15 mouse cellular contexts compared by ENCODE assay signal in the genomic region with DNA sequence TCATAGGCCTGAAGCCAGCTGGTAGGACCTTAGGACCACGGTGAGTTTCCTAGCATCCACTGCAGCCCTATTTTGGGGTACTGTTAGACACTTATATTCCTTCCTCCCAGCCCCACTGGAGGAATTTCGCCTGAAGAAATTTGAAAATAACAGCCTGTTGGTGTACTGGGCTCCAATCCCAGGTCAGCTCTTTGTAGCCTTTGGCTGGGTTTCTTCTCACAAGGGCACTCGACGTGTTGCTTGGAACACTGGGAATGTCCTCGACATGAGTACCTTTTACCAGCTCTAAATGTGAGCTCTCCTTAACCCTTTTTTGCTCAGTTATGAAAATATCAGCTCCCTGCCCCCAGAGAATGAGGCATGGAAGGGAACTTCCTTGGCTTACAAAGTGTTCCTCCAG.
"Had no signal": no experiment of that assay in that cellular context is flagged by ENCODE, and none has a peak within 500 bp of the region (broad histone marks: within the 10 kb centered on the region; RNA-seq: fewer than 3 reads in every experiment).

No protein-coding gene starts in this region.

- H3K4me3 ChIP-seq: intestine, embryonic 15.5 days; layer of hippocampus, adult 2 months; limb, embryonic 15.5 days; liver, embryonic 13.5 days; megakaryocyte, embryonic 14.5 days; midbrain, embryonic 12.5 days; neural tube, embryonic 13.5 days had no signal

- H3K9me3 ChIP-seq: intestine, embryonic 15.5 days; limb, embryonic 15.5 days; liver, embryonic 13.5 days; midbrain, embryonic 12.5 days; neural tube, embryonic 13.5 days had no signal

- ATAC-seq: intestine, embryonic 15.5 days; liver, postnatal 0 days; midbrain, embryonic 16.5 days had no signal

- H3K9ac ChIP-seq: intestine, embryonic 15.5 days; limb, embryonic 15.5 days; liver, embryonic 13.5 days; liver, postnatal 0 days; midbrain, embryonic 12.5 days; neural tube, embryonic 13.5 days had no signal

- H3K27ac ChIP-seq: intestine, embryonic 15.5 days; layer of hippocampus, adult 2 months; limb, embryonic 15.5 days; liver, embryonic 13.5 days; midbrain, embryonic 12.5 days; neural tube, embryonic 13.5 days; stomach, postnatal 0 days had no signal

- DNase-seq: kidney, adult 18-20 months; kidney, postnatal 10 days; kidney, postnatal 4 days; liver, embryonic 13.5 days; liver, postnatal 0 days; right cerebral cortex, adult 18-20 months; thymus, postnatal 4 days had no signal

- H3K36me3 ChIP-seq: intestine, embryonic 15.5 days; limb, embryonic 15.5 days; liver, embryonic 13.5 days; midbrain, embryonic 12.5 days; neural tube, embryonic 13.5 days had no signal

- H3K4me2 ChIP-seq: intestine, embryonic 15.5 days; limb, embryonic 15.5 days; liver, embryonic 13.5 days; midbrain, embryonic 12.5 days; neural tube, embryonic 13.5 days had no signal

- H3K4me1 ChIP-seq: megakaryocyte, embryonic 14.5 days had no signal

- H3K27me3 ChIP-seq: intestine, embryonic 15.5 days; limb, embryonic 15.5 days; liver, embryonic 13.5 days; midbrain, embryonic 12.5 days; neural tube, embryonic 13.5 days had no signal
